Mouse (Mus musculus) neural tube, embryonic 11.5 days (tissue): ENCODE data around the gene Zdhhc3. TPM values are rescaled to one million over a fixed set of nuclear protein-coding genes. Genes with fewer than 3 reads are reported as not detected.

Experiments used
- ATAC-seq: fragments of 200-750 bp; cut with Nextera tagmentation; 2 replicates; pipeline ENCODE4 v1.8.0; 2017; ENCODE audit warnings: moderate number of reproducible peaks, mild to moderate bottlenecking, moderate TSS enrichment, moderate library complexity; ENCODE audit not compliant: insufficient read depth, low FRiP score, low TSS enrichment
- DNase-seq: peaks from one replicate; pipeline ENCODE4 v3.0.0-alpha.2; 2015; ENCODE audit warnings: low spot score
- H3K27ac ChIP-seq: fragments of 300-500 bp; sonication (generic); 2 replicates; pipeline ENCODE4 v1.5.1; 2014; ENCODE audit warnings: low read depth, mild to moderate bottlenecking, low read length
- H3K27me3 ChIP-seq: fragments of 300-500 bp; sonication (generic); 2 replicates; pipeline ENCODE4 v1.6.1; 2014; ENCODE audit warnings: mild to moderate bottlenecking, low read length, mixed read lengths; ENCODE audit not compliant: control insufficient read depth, insufficient read depth
- H3K36me3 ChIP-seq: fragments of 300-500 bp; sonication (generic); 2 replicates; pipeline ENCODE4 v1.6.1; 2014; ENCODE audit warnings: mild to moderate bottlenecking, low read length, moderate library complexity, mixed read lengths; ENCODE audit not compliant: control insufficient read depth, insufficient read depth
- H3K4me1 ChIP-seq: fragments of 300-500 bp; sonication (generic); 2 replicates; pipeline ENCODE4 v1.6.1; 2014; ENCODE audit warnings: low read length, mixed read lengths; ENCODE audit not compliant: control insufficient read depth, insufficient read depth
- H3K4me2 ChIP-seq: fragments of 300-500 bp; sonication (generic); 2 replicates; pipeline ENCODE4 v1.6.1; 2014; ENCODE audit warnings: low read depth, mild to moderate bottlenecking, moderate library complexity
- H3K4me3 ChIP-seq: fragments of 300-500 bp; sonication (generic); 2 replicates; pipeline ENCODE4 v1.5.1; 2014; ENCODE audit warnings: low read depth, low read length
- H3K9ac ChIP-seq: fragments of 300-500 bp; sonication (generic); 2 replicates; pipeline ENCODE4 v1.6.1; 2014; ENCODE audit warnings: mild to moderate bottlenecking, low read length
- H3K9me3 ChIP-seq: fragments of 300-500 bp; sonication (generic); 2 replicates; pipeline ENCODE4 v1.6.1; 2016; ENCODE audit warnings: low read length; ENCODE audit not compliant: control insufficient read depth
- WGBS: fragments of 180-500 bp; shearing (Covaris S2); extraction: QIAGEN DNeasy Blood & Tissue Kit; methylation state at CpG from one replicate; pipeline ENCODE4 v1.1.7; 2014; 5-methylcytosine and 5-hydroxymethylcytosine counted together
- polyA plus RNA-seq: library from polyadenylated mRNA; unstranded; fragments of >200 nt; fragmentation: Nextera tagmentation; extraction: Ambion mirVana; gene quantifications from 2 replicates; pipeline ENCODE4 v1.2.1, GENCODE M21; 2014

The Zdhhc3 gene
- polyA plus RNA-seq, 1 experiment from 2014 or later, result 66.4 TPM

- Histone ChIP-seq H3K9me3 (no peaks in the 10 kb centered on the region), H3K9ac (no peak overlapping the region), H3K4me3 (no peak overlapping the region), H3K36me3 (no peaks in the 10 kb centered on the region), H3K27me3 (no peaks in the 10 kb centered on the region), H3K27ac (no peak overlapping the region), H3K4me1 (no peaks in the 10 kb centered on the region), H3K4me2 (no peak overlapping the region)
- DNase-seq (no peak), ATAC-seq (no peak)
- 67% methylated on average over 1 of the region's 1 CpGs for WGBS
Observed at GRCm38 (mm10) chr9:123151561-123151960, 38.6 kb upstream of the Zdhhc3 start.

GRCm38 (mm10) chr9:123150241-123151020 lies 37.4 kb upstream of the Zdhhc3 start, which contains the start of gene Clec3b:
Gene Clec3b (plus strand): TSS chr9:123150946.
- no peak within 1 kb of the TSS for H3K9ac ChIP-seq
- H3K9me3 ChIP-seq, result no peaks in the 10 kb centered on the region
- H3K4me3 ChIP-seq, result no peak within 1 kb of the TSS
- no peak for ATAC-seq
- no peaks in the 10 kb centered on the region for H3K27me3 ChIP-seq
- no peak within 1 kb of the TSS for H3K4me2 ChIP-seq
- 90% methylated on average over 5 of the region's 5 CpGs for WGBS
- DNase-seq, result no peak
- no peaks in the 10 kb centered on the region for H3K4me1 ChIP-seq
- no peaks in the 10 kb centered on the region for H3K36me3 ChIP-seq
- H3K27ac ChIP-seq, result no peak within 1 kb of the TSS

GRCm38 (mm10) chr9:123148430-123148829 lies 35.4 kb upstream of the Zdhhc3 start:
- Histone ChIP-seq H3K36me3 (no peaks in the 10 kb centered on the region), H3K4me2 (no peak overlapping the region), H3K4me3 (no peak overlapping the region), H3K27ac (no peak overlapping the region), H3K27me3 (no peaks in the 10 kb centered on the region), H3K9me3 (no peaks in the 10 kb centered on the region), H3K9ac (no peak overlapping the region), H3K4me1 (no peaks in the 10 kb centered on the region)
- DNase-seq (no peak), ATAC-seq (no peak)
- WGBS, result 80% methylated on average over 5 of the region's 5 CpGs

DNA sequence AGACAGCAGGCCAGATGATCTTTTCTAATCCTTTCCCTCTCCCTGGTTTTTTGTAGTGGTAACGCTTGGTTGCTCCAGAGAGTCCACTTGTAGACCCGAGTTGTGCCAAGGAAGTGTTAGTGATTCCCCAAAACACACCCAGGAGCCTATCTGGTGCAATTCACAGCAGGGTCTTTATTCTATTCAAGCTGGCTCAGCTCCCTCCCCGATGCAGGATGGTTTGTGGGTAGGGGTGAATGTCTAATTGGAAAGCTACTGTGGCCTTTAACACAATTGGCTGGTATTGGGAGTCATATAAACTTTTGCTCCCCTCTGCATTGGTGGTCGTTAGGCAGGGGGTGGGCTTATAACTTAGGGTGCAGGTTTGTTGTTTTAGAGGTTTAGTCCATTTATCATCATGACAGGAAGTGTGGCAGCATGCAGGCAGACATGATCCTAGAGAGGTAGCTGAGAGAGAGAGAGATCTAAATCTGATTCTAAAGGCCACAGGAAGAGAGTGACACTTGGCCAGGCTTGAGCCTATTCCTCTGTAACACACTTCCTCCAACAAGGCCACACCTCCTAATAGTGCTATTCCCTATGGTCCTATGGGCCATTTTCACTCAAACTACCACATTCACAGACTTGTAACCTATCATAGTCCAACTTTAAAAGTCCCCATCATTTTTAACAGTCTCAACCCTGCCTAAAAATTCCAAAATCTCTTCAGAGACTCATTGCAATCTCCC lies 27.0 kb upstream of the Zdhhc3 start:
- WGBS, result 85% methylated on average over 4 of the region's 4 CpGs
- Histone ChIP-seq H3K9ac (no peak overlapping the region), H3K4me3 (no peak overlapping the region), H3K4me1 (no peaks in the 10 kb centered on the region), H3K4me2 (no peak overlapping the region), H3K27me3 (no peaks in the 10 kb centered on the region), H3K9me3 (no peaks in the 10 kb centered on the region), H3K36me3 (peaks cover 2% of the 10 kb centered on the region), H3K27ac (no peak overlapping the region)
- DNase-seq (no peak), ATAC-seq (no peak)

DNA sequence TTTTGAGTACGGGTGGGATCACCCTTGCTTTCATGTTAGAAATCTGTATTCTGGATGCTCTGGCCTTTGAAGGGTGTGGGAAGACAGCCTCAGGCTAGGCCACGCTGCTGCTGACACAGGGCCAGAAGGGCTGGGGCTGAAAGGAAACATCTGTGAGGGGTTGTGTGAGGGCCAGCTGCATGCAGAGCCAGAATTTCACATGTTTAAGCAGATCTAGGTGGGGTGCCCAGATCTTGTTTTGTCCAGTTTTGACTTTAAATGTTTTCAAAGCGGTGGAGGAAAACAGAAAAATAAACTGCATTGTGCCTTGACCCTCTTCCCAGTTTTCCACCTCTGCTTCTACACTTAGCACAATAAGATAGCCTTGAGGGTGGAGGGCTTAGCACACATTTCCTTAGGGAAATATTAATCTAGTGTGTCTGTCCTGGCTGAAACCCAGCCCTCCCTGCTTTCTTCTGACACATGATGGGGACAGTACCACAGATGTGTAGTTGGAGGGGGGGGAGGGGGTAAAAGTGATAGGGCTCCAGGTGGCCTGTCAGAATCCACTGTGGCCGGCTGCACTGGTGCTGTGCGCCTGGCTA lies 26.0 kb upstream of the Zdhhc3 start:
- Histone ChIP-seq H3K4me1 (no peaks in the 10 kb centered on the region), H3K9me3 (no peaks in the 10 kb centered on the region), H3K36me3 (peaks cover 5% of the 10 kb centered on the region), H3K27ac (no peak overlapping the region), H3K4me2 (no peak overlapping the region), H3K4me3 (no peak overlapping the region), H3K27me3 (no peaks in the 10 kb centered on the region), H3K9ac (no peak overlapping the region)
- DNase-seq (no peak), ATAC-seq (peak; percentile 60; the same call in 1 of the 2 replicates)
- 68% methylated on average over 5 of the region's 5 CpGs for WGBS

- H3K27ac ChIP-seq, result no peak overlapping the region
- no peak overlapping the region for H3K4me2 ChIP-seq
- ATAC-seq (no peak), DNase-seq (no peak)
- H3K9ac ChIP-seq, result no peak overlapping the region
- no peaks in the 10 kb centered on the region for H3K27me3 ChIP-seq
- no peaks in the 10 kb centered on the region for H3K4me1 ChIP-seq
- H3K36me3 ChIP-seq, result peaks cover 14% of the 10 kb centered on the region
- no peaks in the 10 kb centered on the region for H3K9me3 ChIP-seq
- 85% methylated on average over 7 of the region's 7 CpGs for WGBS
- no peak overlapping the region for H3K4me3 ChIP-seq
Observed at GRCm38 (mm10) chr9:123136953-123137682, 24.1 kb upstream of the Zdhhc3 start.

GRCm38 (mm10) chr9:123132994-123133393 lies 20.0 kb upstream of the Zdhhc3 start:
- H3K4me3 ChIP-seq, result no peak overlapping the region
- H3K4me2 ChIP-seq, result no peak overlapping the region
- ATAC-seq (no peak), DNase-seq (no peak)
- no peak overlapping the region for H3K27ac ChIP-seq
- H3K9me3 ChIP-seq, result no peaks in the 10 kb centered on the region
- H3K36me3 ChIP-seq, result peaks cover 20% of the 10 kb centered on the region
- no peaks in the 10 kb centered on the region for H3K27me3 ChIP-seq
- no peak overlapping the region for H3K9ac ChIP-seq
- 93% methylated on average over 3 of the region's 3 CpGs for WGBS
- no peaks in the 10 kb centered on the region for H3K4me1 ChIP-seq

DNA sequence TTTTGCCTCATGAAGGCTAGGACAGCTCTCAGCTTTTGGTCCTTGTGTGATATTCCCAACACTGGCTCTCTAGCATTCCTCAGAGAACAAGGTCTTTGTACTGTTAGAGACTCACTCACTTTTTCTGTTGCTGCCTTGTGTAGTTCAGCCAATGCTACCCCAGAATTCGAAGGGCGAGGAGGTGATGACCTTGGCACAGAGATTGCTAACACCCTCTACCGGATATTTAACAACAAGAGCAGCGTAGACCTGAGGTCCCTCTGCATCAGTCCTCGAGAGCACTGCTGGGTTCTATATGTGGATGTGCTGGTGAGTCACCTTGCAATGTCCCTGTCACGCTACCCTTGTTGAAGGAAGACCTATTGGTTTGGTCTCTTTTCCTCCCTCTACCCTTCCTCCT lies 14.7 kb upstream of the Zdhhc3 start:
- Histone ChIP-seq H3K27me3 (no peaks in the 10 kb centered on the region), H3K36me3 (peaks cover 17% of the 10 kb centered on the region), H3K9ac (no peak overlapping the region), H3K9me3 (no peaks in the 10 kb centered on the region), H3K27ac (no peak overlapping the region), H3K4me2 (no peak overlapping the region), H3K4me1 (no peaks in the 10 kb centered on the region), H3K4me3 (no peak overlapping the region)
- WGBS, result 96% methylated on average over 6 of the region's 6 CpGs
- no peak for ATAC-seq
- DNase-seq, result no peak
